Mouse (Mus musculus): Measurements from ENCODE around the gene Snx18. TPM values are rescaled to one million over a fixed set of nuclear protein-coding genes. Genes with fewer than 3 reads are reported as not detected.
A peak's percentile ranks its signal among the peaks of the same experiment; 100 is the strongest.

The Snx18 gene
- polyA plus RNA-seq, 1 experiment from 2014 or later = 9.9 TPM

DNA sequence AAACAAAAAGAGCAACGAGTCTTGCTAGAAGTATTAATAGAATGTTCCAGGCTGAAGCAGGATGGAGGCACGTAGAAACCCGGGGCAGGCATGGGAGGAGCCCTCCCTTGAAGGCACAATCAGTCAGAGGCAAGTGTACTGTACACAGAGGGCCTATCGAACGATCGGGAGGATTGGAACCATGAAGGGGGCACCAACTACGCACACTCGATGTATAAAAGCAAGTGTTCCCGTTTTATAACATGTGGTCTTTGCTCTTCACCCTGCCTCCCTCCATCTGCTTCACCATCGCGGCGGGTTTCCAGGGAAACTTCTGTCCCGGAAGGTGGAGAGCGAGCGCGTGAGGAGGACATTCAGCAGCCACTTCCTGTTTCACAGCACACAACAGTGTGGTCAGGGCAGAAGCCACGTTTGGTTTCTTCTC is 17.4 kb upstream of the Snx18 start:
- Histone ChIP-seq H3K4me2 (no peak overlapping the region), H3K9me3 (replicated peaks) (no peaks in the 10 kb centered on the region), H3K27me3 (replicated peaks) (peaks cover 3% of the 10 kb centered on the region; the same call in 1 of the 2 replicates), H3K4me3 (replicated peaks) (no peak overlapping the region), H3K36me3 (no peaks in the 10 kb centered on the region), H3K9ac (replicated peaks) (no peak overlapping the region), H3K27ac (replicated peaks) (no peak overlapping the region), H3K4me1 (peaks cover 8% of the 10 kb centered on the region; the same call in 1 of the 2 replicates)
- 88% methylated on average over 17 of the region's 17 CpGs for WGBS
- no peak for ATAC-seq (ENCODE audit: low FRiP score)

DNA sequence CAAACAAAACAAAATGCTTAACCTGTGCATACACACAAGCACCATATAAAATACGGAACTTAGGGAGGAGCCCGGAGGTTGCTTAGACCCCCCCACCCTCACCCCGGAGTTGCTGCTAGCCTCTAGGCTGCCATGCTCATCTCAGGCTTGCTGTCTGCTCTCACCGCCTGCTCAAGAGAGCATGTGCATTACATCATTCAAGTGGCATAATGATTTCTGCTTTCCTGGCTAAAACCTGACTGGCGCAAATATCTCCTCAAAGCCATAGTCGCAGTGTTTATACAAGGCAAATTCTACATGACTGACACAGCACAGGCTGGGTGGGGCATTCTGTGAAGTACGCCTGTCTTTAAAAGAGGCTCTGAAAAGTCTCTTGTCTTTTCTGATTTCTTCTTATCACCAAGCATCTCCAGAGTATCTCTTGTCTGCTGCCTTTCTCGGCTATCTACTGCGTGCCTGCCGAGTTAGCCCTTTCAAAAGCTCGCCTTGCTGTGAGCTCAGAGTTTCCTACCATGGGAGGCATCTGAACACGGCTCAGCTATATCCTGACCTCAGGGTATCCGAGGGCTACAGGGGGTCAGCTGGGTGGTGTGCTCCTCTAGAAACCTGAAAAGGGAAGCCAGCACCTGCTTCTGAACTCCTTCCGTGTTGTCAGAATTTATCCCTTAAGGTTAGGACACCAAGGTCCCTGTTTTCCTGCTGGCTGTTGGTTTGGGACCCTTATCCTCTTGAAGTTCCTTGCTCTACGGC is 16.5 kb upstream of the Snx18 start:
- ATAC-seq (ENCODE audit: low FRiP score) = 0 out of 2 replicates have a peak, but pooled peaks have one; percentile 23
- Histone ChIP-seq H3K4me1 (peaks cover 4% of the 10 kb centered on the region; the same call in 1 of the 2 replicates), H3K4me3 (replicated peaks) (no peak overlapping the region), H3K9ac (replicated peaks) (no peak overlapping the region), H3K27me3 (replicated peaks) (peaks cover 3% of the 10 kb centered on the region; the same call in 1 of the 2 replicates), H3K36me3 (no peaks in the 10 kb centered on the region), H3K27ac (replicated peaks) (no peak overlapping the region), H3K9me3 (replicated peaks) (no peaks in the 10 kb centered on the region), H3K4me2 (no peak overlapping the region)
- WGBS = 87% methylated on average over 15 of the region's 15 CpGs

DNA sequence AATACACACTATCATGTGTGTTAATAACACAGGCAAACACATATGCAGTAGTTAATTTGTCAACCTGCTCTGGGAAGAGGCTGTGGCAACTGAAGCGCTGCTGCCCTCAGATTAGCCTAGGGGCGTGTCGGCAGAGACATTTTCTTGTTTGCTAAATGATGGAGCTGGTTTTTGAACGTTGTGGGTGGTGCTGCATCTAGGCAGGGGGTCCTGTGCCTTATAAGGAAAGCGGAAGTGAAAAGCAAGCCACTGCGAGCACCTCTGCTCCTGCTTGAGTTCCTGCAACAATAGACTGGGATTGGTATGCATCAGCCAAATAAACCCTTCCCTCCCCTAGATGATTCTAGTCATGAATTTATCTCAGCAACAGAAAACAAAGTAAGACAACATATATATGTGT is 14.1 kb upstream of the Snx18 start:
- Histone ChIP-seq H3K9ac (replicated peaks) (no peak overlapping the region), H3K9me3 (replicated peaks) (no peaks in the 10 kb centered on the region), H3K4me1 (no peaks in the 10 kb centered on the region), H3K27ac (replicated peaks) (no peak overlapping the region), H3K4me2 (no peak overlapping the region), H3K4me3 (replicated peaks) (no peak overlapping the region), H3K36me3 (no peaks in the 10 kb centered on the region), H3K27me3 (replicated peaks) (peaks cover 1% of the 10 kb centered on the region; the same call in 1 of the 2 replicates)
- WGBS = 54% methylated on average over 6 of the region's 6 CpGs
- no peak for ATAC-seq (ENCODE audit: low FRiP score)

DNA sequence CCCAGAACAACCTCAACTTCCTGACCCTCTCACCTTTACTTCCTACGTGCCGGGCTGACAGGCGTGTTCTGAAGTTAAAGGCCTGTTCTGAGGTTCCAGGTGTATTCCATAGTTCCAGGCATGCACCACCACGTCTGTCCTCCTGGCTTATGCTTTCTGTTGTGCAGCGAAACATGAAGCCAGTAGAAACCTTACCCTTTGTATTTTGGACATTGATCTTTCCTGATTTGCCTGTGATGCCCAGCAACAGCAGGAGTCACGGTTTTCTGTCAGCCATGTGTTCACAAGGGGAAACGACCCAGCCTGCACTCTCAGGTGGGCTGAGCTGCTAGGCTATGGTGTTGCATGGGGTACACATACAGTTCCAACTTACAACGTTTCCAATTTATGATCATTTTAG is 9.2 kb upstream of the Snx18 start:
- no peak for ATAC-seq (ENCODE audit: low FRiP score)
- H3K4me3 ChIP-seq (replicated peaks) = no peak overlapping the region
- no peak overlapping the region for H3K9ac ChIP-seq (replicated peaks)
- 88% methylated on average over 8 of the region's 8 CpGs for WGBS
- H3K27ac ChIP-seq (replicated peaks) = no peak overlapping the region
- H3K4me1 ChIP-seq = no peaks in the 10 kb centered on the region
- H3K36me3 ChIP-seq = no peaks in the 10 kb centered on the region
- H3K9me3 ChIP-seq (replicated peaks) = no peaks in the 10 kb centered on the region
- no peak overlapping the region for H3K4me2 ChIP-seq
- H3K27me3 ChIP-seq (replicated peaks) = no peaks in the 10 kb centered on the region

DNA sequence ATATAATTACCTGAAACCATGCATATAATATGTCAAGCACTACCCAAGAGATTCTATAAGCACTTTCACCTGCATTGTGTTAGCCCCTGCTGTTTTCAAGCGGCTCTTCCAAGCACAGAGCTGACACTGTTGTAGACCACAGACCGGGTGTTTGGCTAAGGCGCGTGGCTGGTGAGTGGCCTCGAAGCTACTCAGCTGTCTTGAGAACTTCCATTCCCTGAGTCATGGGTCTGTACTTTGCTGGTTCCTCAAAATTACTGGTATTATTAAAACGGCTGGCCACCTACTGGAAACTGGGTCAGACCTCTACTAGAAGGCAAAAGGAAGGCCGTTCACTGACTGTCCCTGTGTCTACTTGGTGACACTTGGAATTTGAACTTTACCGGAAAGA is 4.5 kb upstream of the Snx18 start:
- H3K4me2 ChIP-seq = no peak overlapping the region
- 83% methylated on average over 8 of the region's 8 CpGs for WGBS
- no peaks in the 10 kb centered on the region for H3K27me3 ChIP-seq (replicated peaks)
- no peak overlapping the region for H3K27ac ChIP-seq (replicated peaks)
- H3K36me3 ChIP-seq = no peaks in the 10 kb centered on the region
- no peak for ATAC-seq (ENCODE audit: low FRiP score)
- no peak overlapping the region for H3K4me3 ChIP-seq (replicated peaks)
- H3K4me1 ChIP-seq = no peaks in the 10 kb centered on the region
- no peaks in the 10 kb centered on the region for H3K9me3 ChIP-seq (replicated peaks)
- H3K9ac ChIP-seq (replicated peaks) = no peak overlapping the region

DNA sequence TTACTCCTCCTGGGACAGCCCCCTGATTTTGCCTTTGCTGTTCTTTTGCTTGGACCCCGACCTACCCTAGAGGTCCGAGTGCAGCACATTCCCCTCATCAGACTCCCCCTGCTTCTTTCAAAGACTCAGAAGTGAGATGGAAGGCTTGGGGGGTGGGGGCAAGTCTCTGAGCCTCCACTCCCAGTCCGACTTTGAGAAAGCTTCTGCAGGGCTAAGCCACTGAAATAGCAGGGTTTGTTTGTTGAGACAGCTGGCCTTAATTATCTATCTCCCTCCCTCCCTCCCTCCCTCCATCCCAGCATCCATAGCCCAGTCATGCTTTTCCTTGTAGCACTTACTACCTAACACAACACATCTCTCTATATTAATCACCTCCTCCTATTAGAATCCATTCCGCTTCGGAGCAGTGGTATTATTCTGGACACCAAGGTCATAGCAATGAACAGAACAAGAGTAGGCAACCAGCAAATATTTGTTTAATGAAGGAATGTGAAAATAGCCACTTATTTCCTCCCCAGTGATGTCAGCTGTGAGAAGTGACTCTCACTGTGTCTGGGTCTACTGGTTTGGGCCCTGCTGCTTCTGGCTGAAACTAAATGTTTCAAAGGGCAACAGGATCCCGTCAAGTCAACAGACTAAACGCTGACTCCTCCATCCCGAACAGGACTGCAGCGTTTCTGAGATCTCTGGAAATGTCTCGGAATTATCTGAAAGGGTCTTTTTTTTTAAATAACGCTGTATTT is 3.9 kb upstream of the Snx18 start:
- peaks cover 3% of the 10 kb centered on the region for H3K4me1 ChIP-seq
- H3K9me3 ChIP-seq (replicated peaks) = no peaks in the 10 kb centered on the region
- no peak overlapping the region for H3K4me3 ChIP-seq (replicated peaks)
- WGBS = 68% methylated on average over 11 of the region's 11 CpGs
- no peak overlapping the region for H3K4me2 ChIP-seq
- no peaks in the 10 kb centered on the region for H3K36me3 ChIP-seq
- ATAC-seq (ENCODE audit: low FRiP score) = no peak
- no peak overlapping the region for H3K27ac ChIP-seq (replicated peaks)
- H3K27me3 ChIP-seq (replicated peaks) = no peaks in the 10 kb centered on the region
- no peak overlapping the region for H3K9ac ChIP-seq (replicated peaks)

DNA sequence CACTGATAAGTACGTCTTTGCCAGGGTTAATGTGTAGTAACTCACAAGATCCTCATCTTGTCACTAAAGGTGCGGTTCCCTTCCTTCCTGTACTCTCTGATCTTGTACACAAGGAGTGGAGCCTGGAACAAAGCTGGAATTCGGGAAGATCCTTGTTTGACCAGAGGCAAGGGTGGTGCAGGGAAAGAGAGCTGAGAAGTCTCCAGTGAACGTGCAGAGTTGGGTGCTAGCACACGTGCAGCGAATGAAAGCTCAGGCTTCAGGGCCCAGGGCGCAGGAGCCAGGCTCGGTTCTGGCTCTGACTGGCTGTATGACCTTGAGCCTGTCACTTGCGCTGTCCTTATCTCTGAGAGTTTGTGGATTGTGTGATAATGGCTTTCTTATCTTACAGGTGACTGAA is 639 bp upstream of the Snx18 start:
- Histone ChIP-seq H3K27ac (replicated peaks) (no peak overlapping the region), H3K4me3 (replicated peaks) (no peak overlapping the region), H3K36me3 (no peaks in the 10 kb centered on the region), H3K9me3 (replicated peaks) (no peaks in the 10 kb centered on the region), H3K27me3 (replicated peaks) (no peaks in the 10 kb centered on the region), H3K4me1 (peaks cover 36% of the 10 kb centered on the region), H3K4me2 (no peak overlapping the region), H3K9ac (replicated peaks) (no peak overlapping the region)
- 80% methylated on average over 9 of the region's 9 CpGs for WGBS
- ATAC-seq (ENCODE audit: low FRiP score) = no peak

DNA sequence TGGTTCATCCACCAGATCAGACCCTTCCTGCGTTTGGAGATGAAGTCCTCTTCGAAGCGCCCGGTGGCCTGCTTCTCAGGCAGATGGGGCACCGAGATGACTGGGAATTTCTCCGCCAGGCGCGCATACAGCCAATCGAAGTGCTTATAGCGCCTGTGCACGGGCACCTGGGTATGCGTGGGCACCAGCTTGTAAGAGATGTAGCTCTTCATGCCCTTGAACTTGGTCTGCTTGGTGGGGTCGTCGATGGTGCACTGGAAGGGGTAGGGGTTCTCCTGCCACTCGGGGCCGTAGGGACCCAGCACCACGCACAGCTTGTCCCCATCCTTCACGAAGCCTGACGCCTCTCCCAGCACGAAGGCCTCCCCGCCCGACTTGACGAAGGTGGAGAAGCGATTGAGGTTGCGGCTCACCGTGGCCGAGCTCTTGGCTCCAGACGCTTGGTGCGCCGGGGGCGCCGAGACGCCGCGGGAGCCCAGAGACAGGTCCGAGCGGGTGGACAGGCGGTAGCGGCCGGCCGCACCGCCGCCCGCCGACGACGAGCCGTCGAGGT is 950 bp downstream of the Snx18 start:
- Histone ChIP-seq H3K9me3 (replicated peaks) (no peaks in the 10 kb centered on the region), H3K4me2 (peak overlapping the region; percentile 82), H3K4me3 (replicated peaks) (peak overlapping the region; percentile 87), H3K27ac (replicated peaks) (peak overlapping the region; percentile 95), H3K9ac (replicated peaks) (peak overlapping the region; percentile 88), H3K27me3 (replicated peaks) (no peaks in the 10 kb centered on the region), H3K36me3 (no peaks in the 10 kb centered on the region), H3K4me1 (peaks cover 52% of the 10 kb centered on the region)
- no peak; the same call in 1 of the 2 replicates for ATAC-seq (ENCODE audit: low FRiP score)
- WGBS = 13% methylated on average over 49 of the region's 49 CpGs

DNA sequence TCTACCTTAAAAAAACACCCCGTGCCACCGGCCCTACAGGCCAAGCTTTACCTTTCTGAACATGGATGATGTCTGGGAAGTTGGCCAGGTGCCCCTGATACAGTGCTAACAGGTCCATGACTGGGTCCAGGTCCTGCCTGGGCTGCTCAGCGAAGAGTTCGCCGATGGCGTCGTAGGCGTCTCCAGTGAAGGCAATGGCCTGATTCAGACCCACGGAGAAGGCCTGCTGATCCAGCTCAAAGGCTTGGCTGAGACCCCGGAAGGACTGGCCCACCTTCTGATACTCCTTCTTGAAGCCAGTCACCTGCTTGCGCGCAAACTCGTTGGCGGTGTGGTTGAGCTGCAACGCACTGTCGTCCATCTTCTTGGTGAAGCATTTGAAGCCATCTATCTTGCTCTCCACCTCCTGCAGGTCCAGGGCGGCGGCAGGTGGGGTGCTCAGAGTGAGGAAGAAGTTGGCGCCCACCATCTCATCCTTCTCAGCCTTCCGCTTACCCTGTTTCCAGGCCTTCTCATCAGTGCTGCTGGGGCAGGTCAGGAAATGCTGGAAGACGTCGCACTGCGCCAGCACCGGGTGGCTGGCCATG is 1.5 kb downstream of the Snx18 start:
- Histone ChIP-seq H3K4me2 (peak overlapping the region; percentile 82), H3K4me1 (peaks cover 57% of the 10 kb centered on the region), H3K9me3 (replicated peaks) (no peaks in the 10 kb centered on the region), H3K9ac (replicated peaks) (peak overlapping the region; percentile 88), H3K36me3 (no peaks in the 10 kb centered on the region), H3K27ac (replicated peaks) (no peak overlapping the region), H3K4me3 (replicated peaks) (peak overlapping the region; percentile 87), H3K27me3 (replicated peaks) (no peaks in the 10 kb centered on the region)
- no peak for ATAC-seq (ENCODE audit: low FRiP score)
- WGBS = 71% methylated on average over 24 of the region's 24 CpGs

DNA sequence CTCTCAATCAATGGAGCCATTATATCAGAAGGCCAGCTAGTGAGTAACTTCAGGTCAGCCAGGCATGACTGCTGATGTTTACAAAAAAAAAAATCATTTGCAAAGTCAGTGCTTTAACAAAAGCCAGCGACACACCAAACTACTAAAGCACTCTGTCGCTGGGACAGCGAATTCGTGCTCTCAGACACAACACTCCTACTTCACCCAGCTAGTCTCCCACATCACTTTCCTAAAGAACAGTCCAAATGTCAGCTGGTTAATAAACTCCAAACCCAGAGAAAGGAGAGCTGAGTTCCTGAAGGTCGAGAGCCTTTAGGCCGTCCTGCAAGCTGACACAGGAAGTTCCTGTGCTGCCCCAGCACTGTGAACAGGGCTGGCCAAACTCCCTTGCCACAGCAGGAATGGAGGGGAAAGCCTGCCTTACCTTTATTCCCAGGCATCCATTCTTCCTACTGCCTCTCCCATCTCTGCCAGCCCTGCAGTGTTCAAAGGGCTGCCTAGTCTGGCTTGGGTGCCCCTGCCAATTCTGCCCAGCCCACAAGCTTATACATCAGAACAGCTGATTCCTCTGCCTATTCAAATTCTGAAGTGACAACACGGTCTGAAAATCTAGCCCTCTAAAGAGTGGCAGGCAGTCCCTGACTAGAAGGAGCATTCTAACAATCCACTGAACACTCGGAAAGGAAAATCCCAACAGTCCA is 2.2 kb downstream of the Snx18 start:
- Histone ChIP-seq H3K27me3 (replicated peaks) (no peaks in the 10 kb centered on the region), H3K9ac (replicated peaks) (peak overlapping the region; percentile 88), H3K4me3 (replicated peaks) (peak overlapping the region; percentile 87), H3K27ac (replicated peaks) (peak overlapping the region; percentile 14; the same call in 1 of the 2 replicates), H3K9me3 (replicated peaks) (no peaks in the 10 kb centered on the region), H3K4me1 (peaks cover 64% of the 10 kb centered on the region), H3K4me2 (peak overlapping the region; percentile 82), H3K36me3 (no peaks in the 10 kb centered on the region)
- ATAC-seq (ENCODE audit: low FRiP score) = no peak
- 14% methylated on average over 8 of the region's 8 CpGs for WGBS

DNA sequence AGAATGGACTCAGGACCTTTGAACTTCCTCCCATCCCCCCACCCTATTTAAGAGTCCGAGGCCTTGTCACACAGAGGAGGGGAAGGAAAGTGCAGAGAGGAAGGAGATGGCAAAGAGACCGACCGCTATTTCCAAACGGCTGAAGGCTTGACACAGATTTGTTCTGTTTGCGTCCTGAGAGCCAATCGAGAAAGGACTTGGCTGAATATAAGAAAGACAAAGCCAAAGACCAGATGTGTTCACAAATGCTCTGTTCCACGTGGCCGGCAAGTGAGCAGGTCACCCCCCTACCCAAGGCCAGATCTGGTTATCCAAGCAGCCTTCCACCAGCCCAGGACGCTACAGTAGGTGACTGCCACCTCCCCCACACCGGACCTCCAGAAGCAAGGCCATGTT is 2.8 kb downstream of the Snx18 start:
- Histone ChIP-seq H3K9me3 (replicated peaks) (no peaks in the 10 kb centered on the region), H3K9ac (replicated peaks) (peak overlapping the region; percentile 88), H3K27me3 (replicated peaks) (no peaks in the 10 kb centered on the region), H3K4me3 (replicated peaks) (peak overlapping the region; percentile 87), H3K36me3 (no peaks in the 10 kb centered on the region), H3K4me1 (peaks cover 66% of the 10 kb centered on the region), H3K27ac (replicated peaks) (peak overlapping the region; percentile 14), H3K4me2 (peak overlapping the region; percentile 82)
- 2% methylated on average over 10 of the region's 10 CpGs for WGBS
- no peak for ATAC-seq (ENCODE audit: low FRiP score)

All from neural tube, embryonic 15.5 days (tissue).